Mouse (Mus musculus): ENCODE data around the gene Chd1. TPM values are rescaled to one million over a fixed set of nuclear protein-coding genes. Genes with fewer than 3 reads are reported as not detected.

Gene Chd1
- total RNA-seq, 1 experiment from 2014 or later, result 92.9 TPM

DNA sequence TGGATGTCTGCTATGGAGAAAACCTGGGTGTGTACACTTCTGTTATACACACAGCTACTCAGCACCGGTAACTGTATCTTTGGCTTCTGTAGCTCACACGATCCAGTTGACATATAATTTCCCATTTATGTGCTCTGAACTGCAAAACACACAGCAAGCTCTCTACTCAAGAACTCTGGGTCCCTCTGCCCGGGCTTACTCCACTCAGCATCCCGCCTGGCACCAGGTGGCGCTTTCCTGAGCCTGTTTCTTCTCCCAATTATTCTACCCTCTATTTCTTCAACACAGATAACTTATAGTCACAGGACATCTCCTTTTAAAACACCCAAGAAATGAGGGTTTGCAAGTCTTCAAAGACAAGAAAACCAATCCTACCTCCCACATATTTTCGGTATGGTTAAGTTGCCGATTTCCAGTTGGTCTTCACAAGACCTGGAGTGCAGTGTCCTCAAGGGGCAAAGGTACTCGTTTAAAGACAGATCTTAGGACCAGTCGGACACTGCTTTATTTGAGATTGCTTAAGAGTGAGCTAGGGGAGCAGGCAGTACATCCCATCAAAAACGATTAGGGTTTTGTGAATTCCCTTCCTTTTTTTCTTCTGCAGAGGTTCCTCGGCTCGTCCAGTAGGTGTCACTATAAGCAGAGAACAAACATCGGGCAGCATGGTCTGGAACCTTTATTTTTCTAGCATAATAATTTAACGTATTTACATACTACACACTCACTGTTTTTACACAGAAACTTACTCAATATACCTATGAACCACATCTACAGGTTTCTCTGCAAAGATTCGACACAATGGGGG lies 99.4 kb downstream of the Chd1 start:
- 0 out of 2 replicates have a peak, but pooled peaks have one; percentile 48 for ATAC-seq (replicated peaks; ENCODE audit: insufficient number of reproducible peaks, low FRiP score, low TSS enrichment, poor library complexity, severe bottlenecking)

DNA sequence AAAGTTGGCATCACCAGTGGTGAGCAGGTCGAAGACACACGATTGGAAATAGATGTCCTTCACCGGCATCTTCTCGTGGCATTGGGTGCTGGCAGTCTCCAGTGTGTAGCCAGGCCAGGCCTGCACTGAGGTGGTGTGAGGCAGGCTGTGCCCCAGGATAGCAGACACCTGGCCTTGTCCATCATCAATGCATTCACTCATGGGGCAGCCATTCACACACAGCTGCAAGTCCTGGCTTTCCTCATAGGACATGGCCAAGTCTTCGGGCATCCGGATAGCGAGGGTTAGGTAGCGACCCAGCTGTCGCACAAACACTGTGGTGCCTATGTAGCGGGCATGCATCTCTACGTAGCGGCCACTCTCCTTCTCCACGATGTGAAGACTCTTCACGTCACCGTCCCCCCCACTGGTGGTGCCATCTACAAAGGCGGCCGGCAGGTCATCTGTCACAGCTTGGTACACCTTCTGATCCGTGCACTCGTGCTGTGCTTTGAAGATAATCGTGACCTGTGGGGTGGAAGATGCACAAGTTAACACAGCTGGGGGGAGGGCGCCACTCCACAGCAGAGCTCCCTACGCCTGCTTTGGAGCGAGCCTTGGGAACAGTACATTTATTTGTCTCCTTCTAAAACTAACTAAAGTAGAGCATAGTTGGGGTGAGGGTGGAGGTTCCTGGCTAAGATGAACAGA lies 102.7 kb downstream of the Chd1 start:
- ATAC-seq (replicated peaks; ENCODE audit: insufficient number of reproducible peaks, low FRiP score, low TSS enrichment, poor library complexity, severe bottlenecking), result no peak

DNA sequence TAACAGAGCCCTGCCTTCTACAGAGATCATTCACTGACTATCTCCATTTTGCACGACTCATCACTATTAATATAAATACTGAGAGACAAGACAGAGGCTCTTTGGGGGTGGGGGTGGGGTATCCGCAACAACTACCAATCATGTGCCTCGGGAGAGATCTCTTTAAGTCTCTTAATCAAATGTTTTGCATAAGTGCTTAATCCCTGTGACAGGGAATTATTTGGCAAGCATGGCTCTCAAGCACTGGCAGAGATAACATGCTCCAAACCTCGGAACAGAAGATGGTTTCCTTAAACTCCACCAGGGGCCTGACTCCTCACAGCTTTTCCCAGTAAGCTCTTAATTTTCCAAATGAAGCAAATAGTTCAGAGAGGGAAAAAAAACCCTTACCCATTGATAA lies 103.2 kb downstream of the Chd1 start:
- ATAC-seq (replicated peaks; ENCODE audit: insufficient number of reproducible peaks, low FRiP score, low TSS enrichment, poor library complexity, severe bottlenecking), result no peak

DNA sequence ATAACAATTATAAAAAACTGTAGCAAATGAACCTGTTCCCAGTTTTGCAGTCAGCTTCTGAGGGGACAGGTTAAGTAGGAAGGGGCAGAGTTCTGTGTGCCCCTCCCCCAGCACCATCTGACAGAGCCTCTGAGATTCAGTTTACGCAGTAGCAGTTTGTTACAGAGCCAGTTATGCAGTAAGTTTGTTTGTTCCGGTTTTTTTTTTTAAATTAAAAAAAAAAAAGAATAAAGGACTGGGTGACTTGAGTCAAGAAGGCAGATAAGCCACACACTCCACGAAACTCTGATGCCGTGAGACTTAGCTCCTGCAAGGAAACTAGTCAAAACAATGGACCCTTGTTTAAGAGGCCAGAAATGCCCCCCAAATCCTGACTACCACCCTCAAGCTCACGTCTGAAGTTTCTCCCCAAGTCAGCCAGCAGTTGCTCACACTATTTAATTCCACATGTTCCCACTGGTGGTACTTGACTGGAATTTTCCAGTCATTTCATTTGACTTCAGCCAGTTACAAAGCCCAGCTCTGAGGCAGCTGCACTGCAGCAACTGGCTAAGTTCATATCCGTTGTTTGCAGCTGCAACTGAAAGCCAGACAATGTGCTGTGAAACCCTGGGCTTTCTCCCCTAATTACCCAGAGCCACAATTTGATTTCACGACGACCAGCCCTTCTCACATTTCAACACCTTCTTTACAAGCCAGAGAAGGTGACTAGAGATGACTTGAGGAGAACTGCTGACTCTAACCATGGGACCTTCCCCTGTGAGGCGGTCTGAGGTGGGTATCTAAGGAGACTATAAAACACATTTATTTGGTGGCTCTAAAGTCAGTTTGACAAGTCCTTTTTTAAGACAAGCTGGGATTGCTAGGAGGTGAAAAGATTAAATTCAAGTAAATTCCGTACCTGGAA lies 104.0 kb downstream of the Chd1 start:
- no peak for ATAC-seq (replicated peaks; ENCODE audit: insufficient number of reproducible peaks, low FRiP score, low TSS enrichment, poor library complexity, severe bottlenecking)

DNA sequence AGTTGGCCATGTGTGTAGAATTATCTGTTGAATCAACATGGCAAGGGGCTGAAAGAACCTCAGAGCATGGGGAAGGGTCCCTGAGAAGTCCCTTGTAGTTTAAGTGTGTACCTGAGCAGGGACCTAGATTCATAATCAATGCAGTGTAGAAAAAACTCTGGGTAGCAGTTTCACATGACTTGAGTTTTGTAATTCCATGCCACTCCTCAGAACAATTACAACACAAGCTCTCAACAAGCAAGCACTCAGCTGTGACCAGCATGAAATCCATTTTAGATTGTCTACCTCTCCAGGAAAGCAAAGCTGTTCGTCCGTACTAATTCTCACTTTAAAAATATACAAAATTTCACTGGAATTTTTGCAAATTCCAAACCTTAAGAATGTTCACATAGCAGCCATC lies 105.2 kb downstream of the Chd1 start:
- ATAC-seq (replicated peaks; ENCODE audit: insufficient number of reproducible peaks, low FRiP score, low TSS enrichment, poor library complexity, severe bottlenecking), result no peak

DNA sequence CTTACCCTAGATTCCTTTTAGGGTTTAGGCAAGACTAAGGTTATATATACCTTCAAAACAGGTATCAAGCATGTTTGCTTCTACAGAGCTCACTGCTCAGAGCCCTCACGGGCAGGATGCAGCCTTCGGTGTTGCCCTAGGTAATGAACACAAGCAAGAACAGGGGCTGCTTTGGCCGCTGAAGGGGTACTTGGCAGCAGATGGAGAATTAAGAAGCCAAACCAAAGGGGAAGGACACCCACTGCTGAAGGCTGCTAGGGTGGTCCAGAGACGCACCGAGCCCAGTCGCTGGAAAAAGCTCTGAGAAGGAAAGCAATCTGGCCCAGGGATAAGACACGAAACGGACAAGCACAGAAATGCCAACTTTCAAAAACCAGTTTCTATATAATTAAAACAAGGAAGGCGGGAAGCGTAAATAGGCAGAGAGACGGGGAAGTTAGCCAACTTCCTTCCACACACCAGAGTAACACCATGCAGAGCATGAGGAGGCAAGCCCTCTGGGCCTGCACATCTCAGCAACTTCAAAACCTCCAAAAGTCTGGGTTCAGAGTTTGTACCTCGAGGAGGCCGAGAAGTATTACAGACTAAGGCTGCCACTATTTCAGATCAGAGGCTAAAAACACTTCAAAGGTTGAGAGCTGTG lies 107.5 kb downstream of the Chd1 start:
- ATAC-seq (replicated peaks; ENCODE audit: insufficient number of reproducible peaks, low FRiP score, low TSS enrichment, poor library complexity, severe bottlenecking), result no peak

DNA sequence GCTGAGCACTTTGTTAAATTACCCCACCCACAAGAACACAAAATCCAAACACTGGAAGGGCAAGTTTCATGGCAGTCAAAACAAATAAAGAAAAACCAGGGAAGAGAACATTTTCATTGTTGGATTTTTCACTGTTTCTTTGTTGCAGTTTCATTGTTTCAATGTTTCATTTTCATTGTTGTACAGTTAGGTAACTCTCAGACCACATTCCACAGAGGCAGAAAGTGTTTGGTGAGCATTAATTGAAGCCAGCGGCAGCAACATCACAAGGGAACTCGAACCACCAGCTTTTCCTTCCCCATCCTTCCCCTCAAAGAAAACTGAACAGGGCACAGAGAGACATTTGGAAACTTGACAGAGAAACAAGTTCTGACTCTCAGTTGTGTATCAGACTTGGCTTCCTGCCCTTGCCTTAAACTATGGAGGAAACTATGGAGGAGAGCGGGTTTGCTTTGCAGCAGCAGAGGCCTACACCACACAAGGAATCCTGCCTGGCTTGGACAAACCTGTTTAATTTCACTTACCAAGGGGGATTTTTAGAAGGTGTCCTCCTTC lies 109.0 kb downstream of the Chd1 start:
- no peak for ATAC-seq (replicated peaks; ENCODE audit: insufficient number of reproducible peaks, low FRiP score, low TSS enrichment, poor library complexity, severe bottlenecking)

DNA sequence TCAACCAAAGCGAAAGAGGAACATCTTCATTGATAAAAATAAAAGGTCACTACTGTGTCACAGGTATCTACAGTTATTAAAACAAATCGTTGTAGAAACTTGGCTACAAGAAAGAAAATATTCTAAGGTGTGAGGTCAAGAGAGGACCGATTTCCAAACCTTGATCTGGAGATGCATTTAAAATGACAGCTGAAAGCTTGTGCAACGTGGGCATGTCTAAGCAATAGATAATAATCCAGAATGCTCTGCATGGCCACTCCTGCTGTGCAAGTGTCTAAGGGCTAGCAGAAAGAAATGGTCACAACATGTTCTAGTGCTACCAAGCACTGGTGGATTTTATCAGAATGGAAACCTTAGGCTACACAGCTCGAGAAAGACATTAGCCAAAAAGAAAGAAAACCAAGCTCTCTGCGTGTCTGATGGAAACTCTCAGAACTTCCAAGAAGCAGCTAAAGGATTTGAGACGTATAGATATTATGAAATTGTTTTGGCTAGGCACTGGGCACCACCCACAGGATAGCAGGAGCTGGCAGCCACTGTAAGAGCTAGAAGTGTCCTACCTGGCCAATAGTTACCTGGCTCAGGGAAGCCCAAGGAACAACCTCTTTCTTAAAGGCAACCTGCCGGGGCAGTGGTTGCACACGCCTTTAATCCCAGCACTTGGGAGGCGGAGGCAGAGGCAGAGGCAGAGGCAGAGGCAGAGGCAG lies 110.7 kb downstream of the Chd1 start:
- no peak for ATAC-seq (replicated peaks; ENCODE audit: insufficient number of reproducible peaks, low FRiP score, low TSS enrichment, poor library complexity, severe bottlenecking)

DNA sequence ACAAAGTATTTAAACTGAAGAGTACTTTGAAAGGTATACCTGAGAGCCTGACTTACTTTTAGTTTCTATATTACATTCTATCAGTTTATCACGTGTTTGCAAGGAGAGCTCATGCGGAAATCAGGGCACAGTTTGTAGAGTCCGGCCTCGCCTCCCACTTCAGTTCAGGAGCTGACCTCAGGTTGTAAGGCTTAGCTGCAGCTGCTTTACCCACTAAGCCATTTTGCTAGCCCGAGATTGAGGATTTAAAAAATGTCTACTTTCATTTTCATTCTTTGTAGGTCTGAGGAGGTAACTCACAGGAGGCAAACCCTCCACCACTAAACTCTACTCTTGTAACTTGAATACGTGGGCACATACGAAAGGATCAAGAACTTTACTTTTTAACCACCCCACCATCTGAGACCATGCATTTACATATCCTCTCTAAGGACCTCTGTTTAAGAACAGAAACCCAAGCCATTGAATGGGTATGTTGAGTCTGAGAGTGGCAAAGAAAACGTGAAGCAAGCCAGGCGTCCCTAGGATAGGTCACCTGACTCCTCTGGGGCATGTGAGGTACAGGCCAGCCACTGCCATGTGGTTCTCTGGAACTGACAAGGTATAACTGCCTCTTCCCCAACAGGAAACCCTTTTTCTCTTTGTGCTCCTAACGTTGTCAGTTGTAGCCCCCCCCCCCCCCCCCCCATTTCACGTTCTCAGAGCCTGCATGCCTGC lies 111.8 kb downstream of the Chd1 start:
- no peak for ATAC-seq (replicated peaks; ENCODE audit: insufficient number of reproducible peaks, low FRiP score, low TSS enrichment, poor library complexity, severe bottlenecking)

DNA sequence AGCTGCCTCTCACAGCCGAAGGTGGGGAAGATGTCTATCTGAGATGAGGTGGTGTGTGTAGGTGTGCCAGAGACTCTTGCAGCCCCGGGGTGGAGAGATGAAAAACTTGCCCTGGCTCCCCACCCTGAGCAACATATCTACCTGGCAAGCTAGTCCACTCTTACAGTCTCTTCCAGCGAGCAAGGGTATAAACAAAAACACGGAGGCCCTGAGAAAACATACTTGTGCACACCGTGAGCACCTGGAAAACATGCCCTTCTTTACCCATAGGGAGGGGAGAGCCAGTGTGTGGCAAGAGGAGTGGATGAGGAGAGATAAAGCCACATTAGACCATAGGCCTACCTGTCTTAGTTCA lies 112.3 kb downstream of the Chd1 start:
- ATAC-seq (replicated peaks; ENCODE audit: insufficient number of reproducible peaks, low FRiP score, low TSS enrichment, poor library complexity, severe bottlenecking), result no peak

DNA sequence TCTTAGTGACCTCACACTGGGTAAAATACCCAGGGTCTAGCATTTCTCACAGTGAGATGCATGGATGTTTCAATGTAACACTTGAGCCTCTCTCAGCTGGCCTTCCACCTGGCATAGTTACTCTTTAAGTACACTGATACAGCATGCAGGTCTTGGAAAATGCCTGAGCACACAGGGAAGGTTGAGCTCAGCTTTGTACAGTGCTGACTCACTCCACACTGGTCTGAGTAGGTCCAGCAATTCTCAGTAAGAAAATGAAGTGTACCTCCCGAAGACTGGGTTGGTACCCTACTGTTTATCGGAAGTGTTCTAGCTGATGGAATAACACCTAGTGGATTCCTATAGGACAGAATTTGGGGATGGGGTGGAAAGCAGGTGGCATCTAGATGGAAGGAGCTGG lies 112.9 kb downstream of the Chd1 start:
- no peak for ATAC-seq (replicated peaks; ENCODE audit: insufficient number of reproducible peaks, low FRiP score, low TSS enrichment, poor library complexity, severe bottlenecking)

DNA sequence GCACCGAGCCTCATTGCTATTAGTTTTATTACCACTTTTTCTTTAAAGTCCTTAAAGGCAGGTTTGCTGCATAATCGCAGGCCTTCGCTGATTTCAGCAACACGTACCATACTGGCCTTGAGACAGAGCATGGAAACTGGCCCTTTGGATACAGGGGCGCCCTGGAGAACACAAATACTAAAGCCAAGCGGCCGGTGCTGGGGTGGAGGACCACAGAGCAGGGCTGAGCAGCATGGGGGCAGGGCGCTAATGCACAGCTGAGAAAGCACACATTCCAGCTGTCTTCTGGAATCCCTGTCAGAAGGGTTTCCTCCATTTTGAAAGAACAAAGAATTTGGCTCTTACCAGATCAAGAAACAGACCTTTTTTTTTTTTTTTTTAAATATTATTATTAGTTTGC lies 113.6 kb downstream of the Chd1 start:
- ATAC-seq (replicated peaks; ENCODE audit: insufficient number of reproducible peaks, low FRiP score, low TSS enrichment, poor library complexity, severe bottlenecking), result no peak

DNA sequence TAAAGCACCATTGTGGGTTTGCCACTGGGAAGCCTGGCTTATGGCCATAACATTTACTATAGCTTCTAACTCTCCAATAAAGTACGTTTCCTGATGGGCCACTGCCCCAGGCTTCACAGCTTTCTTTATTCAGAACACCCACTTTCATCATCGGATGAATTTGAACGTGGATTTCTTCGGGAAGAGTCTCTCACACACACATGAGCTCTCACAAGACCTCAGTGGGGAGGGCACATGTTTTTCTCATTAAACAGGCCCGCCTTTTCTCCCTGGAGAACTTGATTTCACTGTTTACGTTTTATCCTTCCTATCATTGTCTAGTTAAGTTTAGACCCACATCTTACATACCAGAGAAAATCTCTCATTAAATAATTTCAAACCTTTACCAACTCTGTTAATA lies 115.4 kb downstream of the Chd1 start:
- ATAC-seq (replicated peaks; ENCODE audit: insufficient number of reproducible peaks, low FRiP score, low TSS enrichment, poor library complexity, severe bottlenecking), result no peak

DNA sequence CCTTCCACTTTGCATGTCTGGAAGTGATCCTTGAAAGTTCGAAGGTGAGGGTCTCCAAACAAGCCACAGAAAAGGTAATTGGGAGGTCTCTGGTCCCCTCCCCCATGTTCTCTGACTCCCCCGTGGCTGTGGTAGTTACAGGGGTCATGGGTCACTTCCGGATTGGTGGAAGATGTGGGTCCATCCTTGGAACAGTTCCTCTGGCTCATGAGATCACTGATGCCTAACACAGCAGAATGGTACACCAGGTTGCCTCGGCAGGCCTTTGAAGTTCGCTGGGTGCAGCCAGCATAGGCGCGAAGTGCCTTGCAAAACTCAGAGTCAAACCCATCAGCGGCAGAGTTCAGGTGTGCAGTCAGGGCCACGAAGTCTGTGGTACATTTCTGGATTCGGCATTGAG lies 116.0 kb downstream of the Chd1 start:
- ATAC-seq (replicated peaks; ENCODE audit: insufficient number of reproducible peaks, low FRiP score, low TSS enrichment, poor library complexity, severe bottlenecking), result no peak

DNA sequence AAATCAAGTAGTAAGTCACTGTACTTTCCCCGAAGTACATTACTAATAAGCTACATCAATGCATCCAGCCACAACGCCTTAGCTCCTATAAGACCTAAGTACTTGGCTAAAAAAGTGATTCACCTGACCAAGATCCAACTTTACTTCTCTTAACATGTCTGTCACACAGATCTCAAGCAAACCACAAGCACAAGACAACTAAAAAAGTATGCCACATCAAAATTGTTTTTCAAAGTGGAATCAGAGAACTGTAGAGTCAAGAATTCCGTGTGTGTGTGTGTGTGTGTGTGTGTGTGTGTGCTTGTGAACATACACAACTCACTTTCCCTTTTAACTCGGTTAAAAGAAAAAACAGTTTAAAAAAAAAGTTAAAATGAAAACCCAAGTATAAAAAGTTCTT lies 116.9 kb downstream of the Chd1 start:
- no peak for ATAC-seq (replicated peaks; ENCODE audit: insufficient number of reproducible peaks, low FRiP score, low TSS enrichment, poor library complexity, severe bottlenecking)

Measured in monocyte, adult 5-6 weeks (primary cell).